Mouse (Mus musculus) forelimb bud, embryonic 11.5 days (tissue): ENCODE results near the gene 1700016D06Rik.
A peak's percentile ranks its signal among the peaks of the same experiment; 100 is the strongest.
"Not testable (repeated sequence)": the region's sequence is repeated elsewhere in the genome, so short reads cannot be mapped to it uniquely, and the experiment has no call there.

Experiments used
- DNase-seq: peaks from one replicate; pipeline ENCODE4 v3.0.0-alpha.2; 2012; ENCODE audit warnings: low read depth, low spot score

Gene 1700016D06Rik

GRCm38 (mm10) chr8:11703789-11704188 lies 2.9 kb upstream of the 1700016D06Rik start:
- no peak for DNase-seq

- no peak for DNase-seq
Measured at GRCm38 (mm10) chr8:11701428-11701827, 565 bp upstream of the 1700016D06Rik start.

GRCm38 (mm10) chr8:11700060-11701032 lies 517 bp downstream of the 1700016D06Rik start:
- DNase-seq: peak; percentile 76

- DNase-seq: no peak
Measured at GRCm38 (mm10) chr8:11699442-11700001, 1.3 kb downstream of the 1700016D06Rik start.

GRCm38 (mm10) chr8:11697467-11697866 lies 3.4 kb downstream of the 1700016D06Rik start:
- DNase-seq: no peak

GRCm38 (mm10) chr8:11696176-11696575 lies 4.7 kb downstream of the 1700016D06Rik start:
- DNase-seq: no peak

- no peak for DNase-seq
Measured at GRCm38 (mm10) chr8:11693972-11694371, 6.9 kb downstream of the 1700016D06Rik start.

GRCm38 (mm10) chr8:11692455-11692854 lies 8.4 kb downstream of the 1700016D06Rik start:
- no peak for DNase-seq

- DNase-seq: no peak
Measured at GRCm38 (mm10) chr8:11691761-11692160, 9.1 kb downstream of the 1700016D06Rik start.

- DNase-seq: no peak
Measured at GRCm38 (mm10) chr8:11691284-11691683, 9.6 kb downstream of the 1700016D06Rik start.

GRCm38 (mm10) chr8:11689945-11690344 lies 10.9 kb downstream of the 1700016D06Rik start:
- no peak for DNase-seq

GRCm38 (mm10) chr8:11687251-11687650 lies 13.6 kb downstream of the 1700016D06Rik start:
- DNase-seq: no peak

- no peak for DNase-seq
Measured at GRCm38 (mm10) chr8:11684558-11684957, 16.3 kb downstream of the 1700016D06Rik start.

- no peak for DNase-seq
Measured at GRCm38 (mm10) chr8:11668308-11668707, 32.6 kb downstream of the 1700016D06Rik start.

- not testable (repeated sequence) for DNase-seq
Measured at GRCm38 (mm10) chr8:11666023-11666716, 34.7 kb downstream of the 1700016D06Rik start.

GRCm38 (mm10) chr8:11661969-11662368 lies 38.9 kb downstream of the 1700016D06Rik start:
- DNase-seq: no peak

GRCm38 (mm10) chr8:11650021-11650420 lies 50.8 kb downstream of the 1700016D06Rik start:
- no peak for DNase-seq

- no peak for DNase-seq
Measured at GRCm38 (mm10) chr8:11643123-11643522, 57.7 kb downstream of the 1700016D06Rik start.

GRCm38 (mm10) chr8:11640606-11641005 lies 60.3 kb downstream of the 1700016D06Rik start:
- DNase-seq: no peak

GRCm38 (mm10) chr8:11637531-11637930 lies 63.3 kb downstream of the 1700016D06Rik start:
- DNase-seq: no peak

- DNase-seq: peak; percentile 90
Measured at GRCm38 (mm10) chr8:11636324-11637057, 64.4 kb downstream of the 1700016D06Rik start.
